In genomic region chr13:97645107-97646020, GRCm38 (mm10) we compare ENCODE assay signal across 9 mouse cellular contexts.
DNase-seq lines count a peak whose midpoint lies in the region; ATAC-seq and TF ChIP-seq lines count a peak whose summit lies in the region.
"Had no signal": no experiment of that assay in that cellular context is flagged by ENCODE, and none has a peak within 500 bp of the region (broad histone marks: within the 10 kb centered on the region; RNA-seq: fewer than 3 reads in every experiment).

No protein-coding gene starts in this region.

- no peak for TF ChIP-seq CTCF in layer of hippocampus, adult 2 months (conservative IDR thresholded peaks at IDR 0.05)
- no peak for TF ChIP-seq CTCF in heart, postnatal 0 days (IDR thresholded peaks at IDR 0.05; ENCODE audit: low read depth)

- H3K9me3 ChIP-seq in heart, postnatal 0 days (replicated peaks; ENCODE audit: control insufficient read depth, low read length), result no peaks in the 10 kb centered on the region
- H3K9me3 ChIP-seq in liver, embryonic 12.5 days (replicated peaks), result no peaks in the 10 kb centered on the region

- no peak overlapping the region for H3K9ac ChIP-seq in heart, postnatal 0 days (replicated peaks; ENCODE audit: low read depth, low read length)
- no peak overlapping the region for H3K9ac ChIP-seq in liver, embryonic 12.5 days

- TF ChIP-seq EP300 in heart, postnatal 0 days (IDR thresholded peaks at IDR 0.05; ENCODE audit: low read depth), result no peak

- H3K4me2 ChIP-seq in heart, postnatal 0 days (ENCODE audit: low read depth, low read length), result no peak overlapping the region; the same call in 1 of the 2 replicates
- no peak overlapping the region for H3K4me2 ChIP-seq in liver, embryonic 12.5 days

- H3K4me1 ChIP-seq in heart, postnatal 0 days (ENCODE audit: control insufficient read depth, insufficient read depth), result peaks cover 17% of the 10 kb centered on the region
- H3K4me1 ChIP-seq in liver, embryonic 12.5 days, result 0 out of 2 replicates have a peak, but pooled peaks cover 3% of the 10 kb centered on the region

- no peak for DNase-seq in layer of hippocampus, adult 2 months (ENCODE audit: low spot score in 2 of 2)
- no peak for DNase-seq in layer of hippocampus, postnatal 10 days (ENCODE audit: low spot score in 2 of 2)
- peak; percentile 58 for DNase-seq in adrenal gland, postnatal 10 days
- DNase-seq in heart, postnatal 0 days (ENCODE audit: low spot score), result peak; percentile 66
- peak; percentile 53 for DNase-seq in lung, postnatal 14 days
- no peak for DNase-seq in liver

- peak overlapping the region; percentile 43 for H3K27ac ChIP-seq in layer of hippocampus, adult 2 months
- H3K27ac ChIP-seq in heart, postnatal 0 days (ENCODE audit: low read depth), result peak overlapping the region; percentile 50
- no peak overlapping the region for H3K27ac ChIP-seq in liver, embryonic 12.5 days

- ATAC-seq in heart, postnatal 0 days (ENCODE audit: insufficient read depth, low read depth), result peak; percentile 62
- no peak for ATAC-seq in cerebellum, adult (ENCODE audit: insufficient number of reproducible peaks, low FRiP score, low TSS enrichment)
- ATAC-seq in liver, embryonic 12.5 days, result no peak

- H3K4me3 ChIP-seq in layer of hippocampus, adult 2 months, result no peak overlapping the region
- no peak overlapping the region for H3K4me3 ChIP-seq in heart, postnatal 0 days (ENCODE audit: low read depth, low read length)
- no peak overlapping the region for H3K4me3 ChIP-seq in liver, embryonic 12.5 days
- H3K4me3 ChIP-seq: myocyte had no signal

- no peaks in the 10 kb centered on the region for H3K27me3 ChIP-seq in heart, postnatal 0 days (ENCODE audit: control insufficient read depth, insufficient read depth, low read length)
- no peaks in the 10 kb centered on the region; the same call in 1 of the 2 replicates for H3K27me3 ChIP-seq in liver, embryonic 12.5 days (replicated peaks)

- no peaks in the 10 kb centered on the region for H3K36me3 ChIP-seq in heart, postnatal 0 days (replicated peaks; ENCODE audit: control insufficient read depth, insufficient read depth, low read length)
- no peaks in the 10 kb centered on the region for H3K36me3 ChIP-seq in liver, embryonic 12.5 days

- 31% methylated on average over 15 of the region's 15 CpGs for WGBS in heart, postnatal 0 days
- 51% methylated on average over 15 of the region's 15 CpGs for WGBS in liver, embryonic 12.5 days (ENCODE audit: insufficient replicate concordance)

Comparison
In these comparisons a context has a peak if more than half of its experiments do, and no peak if none do; other contexts are left out.
1. DNase-seq: peak in adrenal gland, postnatal 10 days (single experiment), heart, postnatal 0 days (single experiment) and lung, postnatal 14 days (single experiment); none in layer of hippocampus, adult 2 months (0 of 2), layer of hippocampus, postnatal 10 days (0 of 2) and liver (single experiment).